Mouse (Mus musculus) midbrain, embryonic 14.5 days (tissue): Measurements from ENCODE around the gene Tle4. TPM values are rescaled to one million over a fixed set of nuclear protein-coding genes. Genes with fewer than 3 reads are reported as not detected.
A peak's percentile ranks its signal among the peaks of the same experiment; 100 is the strongest.

ENCODE experiments used
- ATAC-seq: fragments of 200-750 bp; cut with Nextera tagmentation; 2 replicates; pipeline ENCODE4 v1.8.0; 2017; ENCODE audit warnings: moderate number of reproducible peaks, moderate library complexity; ENCODE audit not compliant: low FRiP score, low TSS enrichment
- DNase-seq: peaks from one replicate; pipeline ENCODE4 v3.0.0-alpha.2; 2015
- H3K27ac ChIP-seq: fragments of 300-500 bp; sonication (generic); replicated peaks from 2 replicates; pipeline ENCODE4 v1.5.1; 2014; ENCODE audit warnings: mild to moderate bottlenecking, low read depth, low read length, moderate library complexity
- H3K27me3 ChIP-seq: fragments of 300-500 bp; sonication (generic); 2 replicates; pipeline ENCODE4 v1.6.1; 2014; ENCODE audit warnings: low read length, control low read depth, mixed read lengths; ENCODE audit not compliant: control insufficient read depth, insufficient read depth
- H3K36me3 ChIP-seq: fragments of 300-500 bp; sonication (generic); 2 replicates; pipeline ENCODE4 v1.6.1; 2014; ENCODE audit warnings: low read length, control low read depth; ENCODE audit not compliant: control insufficient read depth, insufficient read depth
- H3K4me1 ChIP-seq: fragments of 300-500 bp; sonication (generic); 2 replicates; pipeline ENCODE4 v1.6.1; 2014; ENCODE audit warnings: mild to moderate bottlenecking, antibody characterized with exemption, low read length, control low read depth; ENCODE audit not compliant: control insufficient read depth, insufficient read depth
- H3K4me2 ChIP-seq: fragments of 300-500 bp; sonication (generic); 2 replicates; pipeline ENCODE4 v1.6.1; 2014; ENCODE audit warnings: mild to moderate bottlenecking, low read length, moderate library complexity
- H3K4me3 ChIP-seq: fragments of 300-500 bp; sonication (generic); replicated peaks from 2 replicates; pipeline ENCODE4 v1.5.1; 2014; ENCODE audit warnings: low read depth, low read length
- H3K9ac ChIP-seq: fragments of 300-500 bp; sonication (generic); replicated peaks from 2 replicates; pipeline ENCODE4 v1.6.1; 2014; ENCODE audit warnings: mild to moderate bottlenecking, low read length, moderate library complexity
- H3K9me3 ChIP-seq: fragments of 300-500 bp; sonication (generic); 2 replicates; pipeline ENCODE4 v1.6.1; 2016; ENCODE audit warnings: low read length, control low read depth, mixed read lengths; ENCODE audit not compliant: control insufficient read depth
- WGBS: fragments of 180-500 bp; shearing (Covaris S2); extraction: QIAGEN DNeasy Blood & Tissue Kit; methylation state at CpG from one replicate; pipeline ENCODE4 v1.1.7; 2014; 5-methylcytosine and 5-hydroxymethylcytosine counted together
- polyA plus RNA-seq: library from polyadenylated mRNA; unstranded; fragments of >200 nt; fragmentation: Nextera tagmentation; extraction: Ambion mirVana; gene quantifications from 2 replicates; pipeline ENCODE4 v1.2.1, GENCODE M21; 2014

Tle4 gene
- polyA plus RNA-seq, 1 experiment from 2014 or later, result 34.5 TPM

GRCm38 (mm10) chr19:14519186-14519585 is 78.7 kb downstream of the Tle4 start:
- Histone ChIP-seq H3K4me1 (peaks cover 6% of the 10 kb centered on the region; the same call in 1 of the 2 replicates), H3K4me2 (no peak overlapping the region), H3K9ac (no peak overlapping the region), H3K36me3 (no peaks in the 10 kb centered on the region; the same call in 1 of the 2 replicates), H3K27ac (no peak overlapping the region), H3K4me3 (no peak overlapping the region), H3K27me3 (no peaks in the 10 kb centered on the region), H3K9me3 (no peaks in the 10 kb centered on the region)
- 93% methylated on average over 7 of the region's 7 CpGs for WGBS
- DNase-seq, result no peak
- ATAC-seq, result no peak

GRCm38 (mm10) chr19:14518438-14519044 is 79.3 kb downstream of the Tle4 start:
- WGBS, result 37% methylated on average over 9 of the region's 9 CpGs
- peak; percentile 58 for DNase-seq
- H3K27me3 ChIP-seq, result no peaks in the 10 kb centered on the region
- peaks cover 6% of the 10 kb centered on the region; the same call in 1 of the 2 replicates for H3K4me1 ChIP-seq
- H3K9me3 ChIP-seq, result no peaks in the 10 kb centered on the region
- H3K36me3 ChIP-seq, result no peaks in the 10 kb centered on the region; the same call in 1 of the 2 replicates
- ATAC-seq, result no peak
- H3K4me2 ChIP-seq, result no peak overlapping the region
- H3K9ac ChIP-seq, result no peak overlapping the region
- 0 out of 2 replicates have a peak overlapping the region, but pooled peaks have one; percentile 9 for H3K27ac ChIP-seq
- H3K4me3 ChIP-seq, result no peak overlapping the region

- Histone ChIP-seq H3K4me2 (no peak overlapping the region), H3K9me3 (no peaks in the 10 kb centered on the region), H3K9ac (no peak overlapping the region), H3K4me1 (peaks cover 6% of the 10 kb centered on the region; the same call in 1 of the 2 replicates), H3K27ac (no peak overlapping the region), H3K4me3 (no peak overlapping the region), H3K27me3 (no peaks in the 10 kb centered on the region), H3K36me3 (no peaks in the 10 kb centered on the region; the same call in 1 of the 2 replicates)
- DNase-seq (no peak), ATAC-seq (no peak)
- 96% methylated on average over 1 of the region's 1 CpGs for WGBS
Measured at GRCm38 (mm10) chr19:14516420-14516819, 81.4 kb downstream of the Tle4 start.

- 20% methylated on average over 4 of the region's 4 CpGs for WGBS
- no peak overlapping the region for H3K9ac ChIP-seq
- DNase-seq, result peak; percentile 59
- no peak overlapping the region for H3K4me2 ChIP-seq
- no peaks in the 10 kb centered on the region for H3K9me3 ChIP-seq
- no peak overlapping the region for H3K27ac ChIP-seq
- H3K4me1 ChIP-seq, result peaks cover 43% of the 10 kb centered on the region
- no peak overlapping the region for H3K4me3 ChIP-seq
- no peak for ATAC-seq
- H3K27me3 ChIP-seq, result no peaks in the 10 kb centered on the region
- H3K36me3 ChIP-seq, result no peaks in the 10 kb centered on the region
Measured at GRCm38 (mm10) chr19:14508819-14509218, 89.0 kb downstream of the Tle4 start.

- no peak overlapping the region for H3K4me2 ChIP-seq
- DNase-seq, result no peak
- H3K4me1 ChIP-seq, result peaks cover 46% of the 10 kb centered on the region
- no peak overlapping the region for H3K4me3 ChIP-seq
- 15% methylated on average over 2 of the region's 2 CpGs for WGBS
- no peaks in the 10 kb centered on the region for H3K36me3 ChIP-seq
- no peaks in the 10 kb centered on the region for H3K27me3 ChIP-seq
- no peak for ATAC-seq
- H3K27ac ChIP-seq, result peak overlapping the region; percentile 33; the same call in 1 of the 2 replicates
- no peaks in the 10 kb centered on the region for H3K9me3 ChIP-seq
- H3K9ac ChIP-seq, result no peak overlapping the region
Measured at GRCm38 (mm10) chr19:14507911-14508310, 89.9 kb downstream of the Tle4 start.

- H3K27me3 ChIP-seq, result no peaks in the 10 kb centered on the region
- H3K9ac ChIP-seq, result no peak overlapping the region
- DNase-seq (peak; percentile 70), ATAC-seq (peak; percentile 68)
- no peak overlapping the region for H3K4me3 ChIP-seq
- WGBS, result 6% methylated on average over 3 of the region's 3 CpGs
- H3K9me3 ChIP-seq, result no peaks in the 10 kb centered on the region
- peaks cover 53% of the 10 kb centered on the region for H3K4me1 ChIP-seq
- H3K4me2 ChIP-seq, result no peak overlapping the region; the same call in 1 of the 2 replicates
- H3K27ac ChIP-seq, result 0 out of 2 replicates have a peak overlapping the region, but pooled peaks have one; percentile 49
- no peaks in the 10 kb centered on the region for H3K36me3 ChIP-seq
Measured at GRCm38 (mm10) chr19:14506875-14507670, 90.8 kb downstream of the Tle4 start.

GRCm38 (mm10) chr19:14505885-14506548 is 91.8 kb downstream of the Tle4 start:
- 30% methylated on average over 2 of the region's 2 CpGs for whole genome bisulfite sequencing
- H3K4me1 ChIP-seq, result peaks cover 61% of the 10 kb centered on the region
- no peak overlapping the region for H3K4me3 ChIP-seq
- H3K36me3 ChIP-seq, result no peaks in the 10 kb centered on the region
- peak overlapping the region; percentile 13 for H3K4me2 ChIP-seq
- H3K27ac ChIP-seq, result peak overlapping the region; percentile 66
- ATAC-seq, result peak; percentile 16; the same call in 1 of the 2 replicates
- DNase-seq, result no peak
- H3K27me3 ChIP-seq, result no peaks in the 10 kb centered on the region
- H3K9me3 ChIP-seq, result no peaks in the 10 kb centered on the region
- H3K9ac ChIP-seq, result no peak overlapping the region

GRCm38 (mm10) chr19:14505401-14505800 is 92.5 kb downstream of the Tle4 start:
- Histone ChIP-seq H3K9me3 (no peaks in the 10 kb centered on the region), H3K27me3 (no peaks in the 10 kb centered on the region), H3K4me3 (no peak overlapping the region), H3K4me1 (peaks cover 61% of the 10 kb centered on the region), H3K9ac (no peak overlapping the region), H3K4me2 (peak overlapping the region; percentile 13), H3K27ac (peak overlapping the region; percentile 66), H3K36me3 (no peaks in the 10 kb centered on the region)
- ATAC-seq (peak; percentile 78), DNase-seq (peak; percentile 83)
- WGBS, result 4% methylated on average over 3 of the region's 3 CpGs
